Mouse (Mus musculus): ENCODE measurements around the gene Mtf1.
A peak's percentile ranks its signal among the peaks of the same experiment; 100 is the strongest.

Gene Mtf1

GRCm38 (mm10) chr4:124801552-124802308, at the start of gene Mtf1:
Gene Mtf1 (plus strand): TSS chr4:124802104.
- peak; percentile 95 for DNase-seq (ENCODE audit: low spot score)

- no peak for DNase-seq (ENCODE audit: low spot score)
Observed at GRCm38 (mm10) chr4:124752281-124753199, 49.4 kb upstream of the Mtf1 start.

DNA sequence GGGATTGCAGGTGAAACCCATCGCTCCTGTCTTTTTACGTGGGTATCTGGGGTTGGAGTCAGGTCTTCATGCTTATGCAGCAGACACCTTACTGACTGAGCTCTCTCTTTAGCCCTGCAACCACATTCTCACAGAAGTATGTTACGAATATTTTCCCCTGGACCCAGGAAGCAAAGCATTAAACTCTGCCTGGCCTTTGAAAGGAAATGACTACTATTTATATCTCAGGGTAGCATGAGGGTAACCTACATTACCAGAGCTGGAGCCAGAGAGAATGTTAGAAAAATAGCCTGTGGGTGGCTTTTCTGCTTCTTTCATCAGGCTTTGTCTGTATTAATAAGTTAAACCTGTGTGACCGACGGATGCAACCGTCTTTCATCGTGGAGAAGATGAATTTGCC, 46.4 kb upstream of the Mtf1 start:
- no peak for DNase-seq (ENCODE audit: low spot score)

DNA sequence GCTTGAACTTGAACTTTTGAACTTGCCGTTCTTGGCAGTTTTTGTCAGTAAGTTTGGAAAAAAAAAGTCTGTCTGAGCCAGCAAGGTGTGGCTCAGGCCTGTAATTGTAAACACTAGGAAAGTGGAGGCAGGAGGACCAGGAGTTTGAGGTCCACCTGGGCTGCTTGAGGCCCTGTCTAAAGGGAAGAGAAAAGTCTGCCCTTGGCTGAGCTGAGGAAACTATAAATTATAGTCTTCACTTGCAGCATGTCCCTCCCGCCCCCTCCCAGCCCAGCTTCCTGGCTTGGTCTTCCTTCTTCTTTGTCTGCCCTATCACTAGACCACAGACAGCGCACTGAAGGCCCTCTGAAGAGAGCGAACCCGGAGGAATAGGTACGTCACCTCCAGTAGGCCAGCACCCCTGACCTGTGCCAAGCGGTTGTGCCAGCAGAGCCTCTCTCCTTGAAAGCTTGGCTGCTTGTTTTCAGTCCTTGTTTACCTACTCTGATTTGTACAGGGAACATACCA, 42.5 kb upstream of the Mtf1 start:
- no peak for DNase-seq (ENCODE audit: low spot score)

DNA sequence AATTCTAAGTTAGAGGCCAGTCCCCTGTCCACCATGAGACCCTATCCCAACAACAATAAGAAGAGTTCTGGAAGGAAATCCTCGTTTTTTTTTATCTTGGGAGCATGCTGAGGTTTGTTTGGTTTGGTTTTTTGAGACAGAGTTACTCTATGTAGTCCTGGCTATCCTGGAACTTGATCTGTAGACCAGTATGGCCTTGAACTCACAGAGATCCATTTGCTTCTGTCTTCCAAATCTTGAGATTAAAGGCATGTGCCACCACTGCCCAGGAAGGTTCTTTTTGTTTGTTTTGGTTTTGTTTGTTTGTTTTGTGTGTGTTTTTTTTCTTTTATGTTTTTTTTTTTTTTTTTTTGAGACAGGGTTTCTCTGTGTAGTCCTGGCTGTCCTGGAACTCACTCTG, 40.7 kb upstream of the Mtf1 start:
- no peak for DNase-seq (ENCODE audit: low spot score)

DNA sequence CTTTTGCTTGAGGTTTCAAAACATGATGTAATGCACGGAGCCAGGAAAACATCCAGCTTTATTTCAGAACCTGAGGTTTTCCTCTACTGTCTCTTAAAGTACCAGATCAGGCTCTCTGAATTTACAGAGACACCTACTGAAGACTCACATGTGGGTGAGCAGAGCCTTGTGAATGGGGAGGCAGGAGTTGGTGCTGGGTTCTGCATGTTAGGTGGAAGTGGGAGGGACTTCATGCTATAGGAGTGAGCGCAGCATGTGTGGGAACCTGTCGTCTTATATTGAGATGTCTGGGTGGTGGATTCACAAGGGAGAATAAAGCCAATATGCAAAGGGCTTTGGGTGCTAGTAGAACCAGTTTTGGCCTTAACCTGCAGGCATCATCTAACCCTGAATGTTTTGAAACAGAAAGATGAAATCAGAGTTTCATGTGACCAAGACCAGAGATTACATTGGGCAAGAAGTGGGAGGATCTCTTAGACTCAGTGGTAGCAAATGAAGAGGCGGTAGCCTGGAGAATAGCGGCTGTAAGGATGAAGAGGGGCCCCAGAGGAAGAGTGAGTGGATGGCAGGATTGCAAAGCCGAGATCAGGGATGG, 38.9 kb upstream of the Mtf1 start:
- no peak for DNase-seq (ENCODE audit: low spot score)

GRCm38 (mm10) chr4:124765802-124766565, 35.9 kb upstream of the Mtf1 start:
- DNase-seq (ENCODE audit: low spot score) = no peak

DNA sequence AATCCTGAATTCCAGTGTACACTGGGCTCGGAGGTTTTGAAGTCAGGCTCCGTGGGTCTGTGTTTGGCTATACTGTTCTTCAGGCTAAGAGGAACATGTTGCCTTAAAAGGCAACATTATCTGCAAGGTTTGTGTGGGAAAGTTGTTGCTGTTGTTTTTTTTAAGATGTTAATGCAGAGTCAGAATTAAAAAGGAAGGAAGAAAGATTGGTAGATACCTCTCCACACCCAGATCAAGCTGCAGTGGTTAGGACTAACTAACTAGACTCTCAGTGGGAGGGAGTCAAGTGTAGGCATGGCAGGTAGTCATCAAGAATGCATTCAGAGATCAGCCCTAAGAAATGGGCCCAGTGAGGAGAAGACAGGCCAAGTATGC, 35.4 kb upstream of the Mtf1 start:
- DNase-seq (ENCODE audit: low spot score) = no peak

- no peak for DNase-seq (ENCODE audit: low spot score)
Observed at GRCm38 (mm10) chr4:124768963-124769591, 32.8 kb upstream of the Mtf1 start.

DNA sequence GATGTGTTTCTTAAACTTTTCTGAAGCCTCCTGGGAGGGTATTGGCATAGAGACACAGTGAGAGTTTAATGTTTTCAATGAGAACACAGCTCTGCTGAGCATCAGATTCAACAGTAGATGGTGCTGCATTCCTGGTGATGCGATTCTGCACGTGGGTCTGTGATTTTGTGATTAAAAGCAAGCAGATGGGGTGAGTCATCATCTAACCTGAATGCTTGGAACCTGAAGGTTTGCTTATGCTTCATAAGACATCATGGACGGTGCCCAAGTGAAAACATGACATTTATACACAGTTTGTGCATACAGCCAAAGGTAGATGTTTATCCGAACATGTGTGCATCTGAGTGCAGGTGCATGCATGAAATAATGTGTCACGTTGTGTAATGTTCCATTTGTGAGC, 31.3 kb upstream of the Mtf1 start:
- DNase-seq (ENCODE audit: low spot score) = no peak

GRCm38 (mm10) chr4:124772125-124772524, 29.8 kb upstream of the Mtf1 start:
- no peak for DNase-seq (ENCODE audit: low spot score)

GRCm38 (mm10) chr4:124773449-124773848, 28.5 kb upstream of the Mtf1 start:
- no peak for DNase-seq (ENCODE audit: low spot score)

- DNase-seq (ENCODE audit: low spot score) = no peak
Observed at GRCm38 (mm10) chr4:124773995-124774394, 27.9 kb upstream of the Mtf1 start.

DNA sequence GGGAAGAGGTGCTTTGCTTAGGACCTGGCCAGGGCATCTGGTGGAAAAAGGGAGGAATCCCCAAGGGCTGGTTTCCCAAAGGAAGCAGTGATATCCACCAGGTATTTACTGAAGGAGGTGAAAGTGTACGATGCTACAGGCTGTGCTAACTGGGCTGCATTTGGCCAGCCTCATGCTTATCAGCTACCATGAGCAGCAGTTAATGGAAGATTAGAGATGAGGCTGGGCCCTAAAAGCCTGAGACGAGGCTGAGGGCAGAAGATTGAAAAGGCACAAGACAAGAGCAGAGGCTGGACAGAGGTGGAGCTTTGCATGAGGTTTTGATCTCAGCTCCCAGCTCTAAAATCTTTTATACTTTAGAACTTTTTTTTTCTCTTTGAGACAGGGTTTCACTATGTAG, 27.5 kb upstream of the Mtf1 start:
- no peak for DNase-seq (ENCODE audit: low spot score)

DNA sequence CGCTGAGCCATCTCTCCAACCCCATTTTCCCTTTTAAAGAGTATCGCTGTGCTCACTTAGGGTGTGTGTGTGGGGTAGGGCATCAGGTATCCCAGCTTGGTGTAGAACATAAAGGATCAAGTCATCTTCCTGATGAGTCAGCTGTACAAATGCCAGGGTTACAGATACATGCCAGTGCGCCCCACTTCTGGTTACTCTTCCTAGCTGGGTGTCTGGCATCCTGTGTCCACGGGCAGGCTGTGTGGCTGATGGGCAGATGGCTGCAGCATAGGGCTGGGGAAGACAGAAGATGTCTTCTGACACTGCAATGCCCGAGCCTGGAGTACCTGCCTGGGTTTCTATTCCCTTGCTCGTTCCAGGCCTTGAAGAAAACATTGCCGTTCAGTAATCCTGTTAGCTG, 20.5 kb upstream of the Mtf1 start:
- DNase-seq (ENCODE audit: low spot score) = no peak

DNA sequence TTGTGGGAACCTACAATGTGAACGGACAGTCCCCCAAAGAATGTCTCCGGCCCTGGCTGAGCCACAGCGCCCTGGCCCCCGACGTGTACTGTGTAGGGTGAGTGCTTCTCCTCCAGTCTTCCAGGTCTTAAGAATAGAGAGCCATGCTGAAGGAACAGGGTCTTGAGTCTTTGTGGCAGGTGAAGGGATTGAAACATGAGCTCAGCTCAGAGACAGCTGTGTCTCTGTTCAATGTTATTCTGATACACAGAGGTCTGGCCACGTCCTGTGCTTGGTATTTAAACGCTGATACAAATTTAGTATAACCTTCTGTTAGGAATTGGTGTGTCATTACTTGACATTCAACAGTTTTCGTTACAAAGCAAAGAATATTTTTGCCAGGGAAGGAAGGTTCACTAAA, 19.5 kb upstream of the Mtf1 start:
- no peak for DNase-seq (ENCODE audit: low spot score)

DNA sequence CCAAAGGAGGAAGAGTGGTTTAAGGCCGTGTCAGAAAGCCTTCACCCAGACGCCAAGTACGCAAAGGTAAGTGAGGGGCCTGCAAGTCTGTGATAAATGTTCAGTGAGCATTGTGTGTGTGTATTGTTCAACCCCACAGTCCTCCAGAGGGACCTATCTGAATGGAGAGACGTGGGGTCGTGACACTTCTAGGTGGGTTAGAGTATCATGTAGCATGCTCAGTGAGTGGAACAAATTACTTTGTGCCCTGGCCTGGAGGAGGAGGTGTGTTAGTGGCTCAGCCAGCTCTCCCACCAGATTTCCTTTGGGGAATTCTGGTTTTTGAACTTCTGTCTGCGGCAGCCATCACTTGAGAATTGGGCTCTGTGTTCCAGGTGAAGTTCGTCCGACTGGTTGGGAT, 18.0 kb upstream of the Mtf1 start:
- no peak for DNase-seq (ENCODE audit: low spot score)

DNA sequence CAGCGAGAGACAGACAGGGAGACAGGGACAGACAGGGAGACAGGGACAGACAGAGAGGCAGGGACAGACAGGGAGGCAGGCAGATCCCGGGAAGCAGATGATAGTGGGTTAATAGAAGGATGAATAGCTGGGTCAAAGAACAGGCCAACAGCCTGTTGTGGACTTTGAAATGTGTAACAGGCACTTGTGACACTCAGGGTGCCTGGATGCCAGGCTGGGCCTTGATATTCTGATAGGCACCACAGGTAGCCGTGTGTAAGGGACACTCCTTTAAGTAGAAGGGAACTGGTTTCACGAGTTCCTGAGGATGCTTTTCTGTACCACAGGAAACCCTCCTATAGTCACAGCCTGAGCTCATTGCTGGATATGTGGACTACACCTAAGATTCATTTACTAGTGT, 11.9 kb upstream of the Mtf1 start:
- no peak for DNase-seq (ENCODE audit: low spot score)

- DNase-seq (ENCODE audit: low spot score) = no peak
Observed at GRCm38 (mm10) chr4:124792114-124792513, 9.8 kb upstream of the Mtf1 start.

DNA sequence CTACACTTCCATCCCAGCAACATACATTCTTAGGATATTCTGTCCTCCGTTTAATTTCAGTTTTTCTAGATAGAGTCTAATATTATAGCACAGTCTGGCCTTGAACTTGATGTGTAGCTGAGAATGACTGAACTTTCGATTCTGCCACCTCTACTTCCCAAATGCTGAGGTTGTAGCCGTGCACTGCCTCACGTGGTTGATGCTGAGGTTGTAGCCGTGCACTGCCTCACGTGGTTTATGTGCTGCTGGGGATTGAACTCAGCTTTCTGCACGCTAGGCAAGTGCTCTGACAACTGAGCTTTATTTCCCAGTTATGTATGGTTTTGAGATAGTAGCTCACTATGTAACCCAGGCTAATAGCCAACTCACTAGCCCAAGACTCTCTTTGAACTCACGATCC, 5.8 kb upstream of the Mtf1 start:
- DNase-seq (ENCODE audit: low spot score) = no peak

DNA sequence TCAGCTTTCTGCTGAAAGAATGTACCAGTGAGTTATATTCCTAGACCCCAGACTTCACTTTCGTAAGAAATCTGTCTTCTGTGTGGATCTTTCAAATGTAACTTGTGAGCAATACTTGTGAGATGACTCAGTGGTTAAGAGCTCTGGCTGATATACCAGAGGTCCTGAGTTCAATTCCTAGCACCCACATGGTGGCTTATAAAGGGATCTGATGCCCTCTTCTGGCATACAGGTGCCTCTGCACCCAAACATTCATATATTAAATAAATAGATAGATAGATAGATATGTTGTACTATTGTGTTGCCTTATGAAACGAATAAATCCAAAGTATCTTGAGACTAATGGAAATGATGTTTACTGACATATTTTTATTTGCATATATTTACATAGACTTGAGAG, 5.0 kb upstream of the Mtf1 start:
- DNase-seq (ENCODE audit: low spot score) = no peak
